Mouse (Mus musculus) layer of hippocampus, adult 8-10 months (tissue): Measurements from ENCODE around the gene Rai14. TPM values are rescaled to one million over a fixed set of nuclear protein-coding genes. Genes with fewer than 3 reads are reported as not detected.
A peak's percentile ranks its signal among the peaks of the same experiment; 100 is the strongest.

Experiments used
- DNase-seq, 2 experiments: peaks; one replicate each; pipeline ENCODE4 v3.0.0; 2022; ENCODE audit warnings: low spot score in 2 of 2
- total RNA-seq, 4 experiments: library from RNA; stranded (reverse); gene quantifications; 2 replicates each; pipeline ENCODE4 v1.2.4; 2022

The Rai14 gene
- 10 to 100 TPM in 1 of 4 experiments, 1 to 10 TPM in 3; 6.0 to 10.8 (median 7.0) TPM for total RNA-seq

- no peak for DNase-seq
These were observed at the start of gene Rai14 for GRCm38 (mm10) chr15:10714409-10715138. Rai14 (minus strand) TSS chr15:10714624.

GRCm38 (mm10) chr15:10761441-10761840 is 47.0 kb upstream of the Rai14 start:
- no peak for DNase-seq

- DNase-seq: no peak
These were observed 45.6 kb upstream of the Rai14 start for GRCm38 (mm10) chr15:10760006-10760405.

GRCm38 (mm10) chr15:10759440-10759839 is 45.0 kb upstream of the Rai14 start:
- no peak for DNase-seq

- no peak for DNase-seq
These were observed 44.4 kb upstream of the Rai14 start for GRCm38 (mm10) chr15:10758808-10759207.

DNA sequence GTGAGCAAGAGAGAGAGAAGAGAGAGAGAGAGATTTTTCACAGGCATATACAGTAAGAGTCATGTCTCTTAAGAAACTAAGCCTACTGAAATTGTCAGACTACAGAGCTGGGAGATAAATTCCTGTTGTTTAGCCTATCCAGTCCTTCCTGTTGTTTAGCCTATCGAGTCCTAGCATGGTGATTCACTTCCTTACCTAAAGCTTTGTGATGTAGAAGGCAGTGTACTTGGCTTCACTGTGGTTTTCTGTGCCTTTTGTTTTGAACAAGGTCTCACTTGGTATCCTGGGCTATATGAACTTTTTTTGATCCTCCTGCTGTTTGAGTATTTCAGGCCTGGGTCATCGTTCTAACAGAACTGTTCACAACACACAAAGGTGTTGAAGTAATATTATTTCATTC is 36.7 kb upstream of the Rai14 start:
- no peak for DNase-seq

GRCm38 (mm10) chr15:10750339-10750738 is 35.9 kb upstream of the Rai14 start:
- no peak for DNase-seq

GRCm38 (mm10) chr15:10749678-10750077 is 35.3 kb upstream of the Rai14 start:
- no peak for DNase-seq

- peak in 1 of 2 experiments; percentile 7 for DNase-seq
These were observed 33.2 kb upstream of the Rai14 start for GRCm38 (mm10) chr15:10747638-10748037.

DNA sequence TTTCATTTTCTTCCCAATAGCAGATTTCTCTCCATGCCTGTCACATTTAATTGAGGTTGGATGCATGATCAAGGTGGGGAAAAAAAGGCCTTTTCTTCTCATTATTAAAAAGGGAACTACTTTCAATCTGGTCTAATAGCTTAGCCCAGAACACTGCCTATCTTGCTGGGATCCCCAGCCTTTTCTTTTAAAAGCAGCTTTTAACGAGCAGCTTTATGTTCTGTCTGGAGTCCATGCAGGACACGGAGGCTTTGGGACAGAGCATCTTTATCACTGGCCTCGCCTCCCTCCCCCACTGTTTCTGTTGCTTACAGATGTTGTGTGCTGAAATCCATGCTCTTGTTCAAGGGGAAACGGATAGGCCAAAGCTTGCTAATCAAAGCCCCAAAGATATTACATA is 32.8 kb upstream of the Rai14 start:
- no peak for DNase-seq

DNA sequence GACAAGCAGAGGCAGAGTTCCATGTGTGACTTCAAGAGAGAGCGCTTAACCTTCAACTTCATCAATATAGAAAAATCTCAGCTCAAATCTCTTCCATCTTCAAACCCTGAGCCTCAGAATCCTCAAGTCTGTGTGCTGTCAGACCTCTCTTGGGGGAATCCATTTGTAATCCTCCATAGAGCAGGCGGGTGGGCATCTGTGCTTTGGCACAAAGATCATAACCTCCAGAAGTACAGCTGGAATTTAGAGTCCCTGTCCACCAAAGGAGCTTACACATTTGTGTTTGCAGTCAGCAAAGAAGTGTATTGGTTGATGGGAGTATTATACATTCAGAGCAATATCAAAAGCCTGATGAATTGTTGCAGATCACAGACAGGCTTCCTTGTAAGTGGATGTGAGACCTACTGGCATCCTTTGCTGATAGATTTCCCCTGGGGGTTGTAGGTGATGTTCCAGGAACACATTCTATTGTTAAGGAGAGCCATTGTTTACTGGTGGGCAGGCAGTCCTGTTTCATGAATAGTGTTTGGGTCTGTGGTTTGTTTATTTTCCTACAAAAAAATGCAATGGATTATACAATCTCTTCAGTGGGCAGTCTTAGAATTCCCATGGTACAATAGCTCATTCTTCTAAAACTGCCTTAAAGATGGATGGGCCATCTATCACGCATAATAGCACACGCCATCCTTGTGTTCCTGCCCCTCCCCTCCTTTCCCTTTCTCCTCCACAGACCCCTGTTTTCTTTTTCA is 32.1 kb upstream of the Rai14 start:
- no peak for DNase-seq

DNA sequence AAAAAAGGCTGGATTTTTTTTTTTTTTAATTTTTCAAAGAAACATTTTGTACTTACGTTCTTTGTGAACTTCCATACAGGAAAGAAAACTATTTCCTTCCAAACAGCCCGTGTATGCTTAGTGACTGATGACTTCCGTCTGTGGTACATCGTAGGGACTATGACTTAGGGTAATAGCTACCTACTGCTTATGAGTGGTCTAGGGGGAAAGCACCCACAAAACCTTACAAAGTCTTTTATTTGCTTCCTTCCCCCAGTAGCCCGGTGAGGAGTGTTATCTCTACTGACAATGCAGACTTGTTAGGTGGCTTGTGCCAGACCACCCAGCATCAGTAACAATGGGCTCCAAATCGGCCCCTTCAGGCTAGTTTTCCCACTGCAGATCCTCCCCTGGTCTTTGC is 28.0 kb upstream of the Rai14 start:
- DNase-seq: no peak

DNA sequence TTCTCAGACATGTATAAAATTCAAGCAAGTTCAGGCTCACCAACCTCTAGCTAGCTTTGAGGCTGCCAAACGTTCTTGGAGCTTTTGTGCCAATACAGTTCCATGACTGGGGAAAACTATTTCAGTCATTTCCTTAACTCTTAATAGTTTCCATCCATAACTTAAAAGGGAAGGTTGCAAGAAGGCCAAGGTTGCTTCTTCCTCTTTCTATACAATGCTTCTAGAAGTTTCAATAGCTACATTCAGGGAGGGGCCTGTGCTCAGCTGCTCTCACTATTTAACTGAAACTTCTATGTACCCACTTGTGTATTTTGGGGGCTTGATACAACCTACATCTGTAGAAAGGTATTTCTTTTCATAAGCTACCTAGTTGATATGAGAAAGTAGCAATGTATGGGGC is 24.9 kb upstream of the Rai14 start:
- DNase-seq: no peak

DNA sequence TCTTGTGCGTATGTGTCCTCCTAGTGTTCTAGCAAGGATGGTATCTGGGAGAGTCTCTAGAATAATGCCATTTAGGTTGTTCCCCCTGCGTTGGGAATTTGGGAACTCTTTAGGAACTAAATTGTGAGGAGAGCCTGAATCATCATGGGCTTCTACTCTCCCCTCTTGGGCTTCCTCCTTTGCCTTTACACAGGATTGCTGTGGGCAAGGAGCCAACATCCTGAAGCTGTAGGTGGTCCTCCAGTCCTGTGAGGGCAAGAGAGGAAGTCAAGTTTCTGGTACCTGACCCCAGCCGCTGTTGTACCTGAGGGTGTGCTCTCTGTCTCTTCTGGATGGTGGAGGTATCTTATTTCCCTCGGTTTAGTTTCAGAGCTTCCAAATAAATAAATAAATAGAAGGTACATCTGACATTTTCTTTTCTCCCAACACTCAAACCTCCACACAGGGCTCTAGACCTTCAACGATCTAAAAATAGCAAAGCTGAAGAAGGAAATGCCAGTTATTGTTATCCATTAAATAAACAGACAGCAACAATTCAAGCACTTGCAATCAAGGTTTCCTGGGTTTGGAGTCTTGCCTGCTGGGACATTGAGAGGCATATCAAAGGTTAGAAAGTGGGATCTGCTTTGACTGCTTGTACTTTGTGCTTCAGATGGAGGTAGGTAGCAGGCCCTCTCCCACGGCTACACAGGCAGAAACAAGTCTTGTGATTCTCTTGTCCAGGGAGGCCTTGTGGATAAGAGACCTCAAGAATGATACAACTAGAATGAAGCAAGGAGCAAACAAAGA is 24.1 kb upstream of the Rai14 start:
- no peak for DNase-seq

DNA sequence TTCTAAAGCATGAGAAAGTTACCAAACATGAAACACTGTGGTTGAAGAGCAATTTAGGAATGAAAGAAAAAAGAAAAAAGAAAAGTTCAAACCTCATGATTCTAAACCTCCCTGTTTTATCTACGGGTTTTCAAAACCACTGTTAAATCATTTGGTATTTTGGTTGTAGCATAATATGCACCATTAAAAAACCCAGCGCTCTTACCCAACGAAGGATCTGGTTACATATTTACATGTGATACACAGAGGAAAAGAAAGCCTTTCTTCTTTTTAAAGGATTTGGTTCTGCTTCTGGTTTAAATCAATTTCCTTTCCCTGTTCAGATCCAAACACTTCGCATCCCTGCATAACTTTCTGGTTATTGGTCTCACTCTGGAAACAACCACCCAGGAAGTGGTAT is 21.5 kb upstream of the Rai14 start:
- no peak for DNase-seq

GRCm38 (mm10) chr15:10735216-10735615 is 20.8 kb upstream of the Rai14 start:
- no peak for DNase-seq

DNA sequence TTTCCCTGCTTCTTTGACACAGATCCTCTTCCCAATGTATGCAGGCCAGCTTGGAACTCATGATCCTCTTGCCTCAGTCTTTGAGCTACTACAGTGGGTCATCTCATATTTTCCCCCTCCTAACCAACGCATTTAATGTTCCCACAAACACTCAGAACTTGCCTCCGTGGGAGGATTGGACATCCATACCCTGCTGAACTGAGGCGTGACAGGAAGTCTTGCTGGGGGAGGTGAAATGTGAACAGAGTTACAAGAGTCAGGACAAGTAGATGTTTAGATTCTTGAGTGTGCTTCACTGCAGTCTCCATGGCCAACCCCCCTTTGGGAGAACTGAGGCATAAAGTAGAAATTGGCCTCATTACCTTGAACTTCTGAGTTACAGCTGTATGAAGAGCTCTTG is 17.0 kb upstream of the Rai14 start:
- no peak for DNase-seq

GRCm38 (mm10) chr15:10726272-10726671 is 11.8 kb upstream of the Rai14 start:
- DNase-seq: no peak

DNA sequence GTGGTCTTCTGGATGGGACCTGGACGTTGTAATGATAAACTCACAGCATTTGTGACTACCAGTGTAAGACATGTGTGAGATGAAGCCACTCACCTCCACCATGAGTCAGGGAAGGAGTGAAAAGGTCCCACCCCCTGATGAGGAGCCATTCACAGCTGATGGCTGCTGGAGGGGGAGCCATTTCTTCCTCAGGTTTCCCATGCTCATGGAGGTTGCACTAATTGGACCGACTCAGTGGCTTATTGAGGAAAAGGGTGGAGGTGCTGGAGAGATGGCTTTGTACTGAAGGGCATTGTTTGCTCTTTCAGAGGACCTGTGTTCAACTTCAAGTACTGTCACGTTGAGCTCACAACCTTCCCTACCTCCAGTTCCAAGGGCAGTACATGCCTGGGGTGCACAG is 10.4 kb upstream of the Rai14 start:
- DNase-seq: no peak

- no peak for DNase-seq
These were observed 9.1 kb upstream of the Rai14 start for GRCm38 (mm10) chr15:10723507-10723906.

GRCm38 (mm10) chr15:10722629-10723339 is 8.4 kb upstream of the Rai14 start:
- DNase-seq: no peak
